15 mouse cellular contexts compared by ENCODE assay signal in the genomic region with DNA sequence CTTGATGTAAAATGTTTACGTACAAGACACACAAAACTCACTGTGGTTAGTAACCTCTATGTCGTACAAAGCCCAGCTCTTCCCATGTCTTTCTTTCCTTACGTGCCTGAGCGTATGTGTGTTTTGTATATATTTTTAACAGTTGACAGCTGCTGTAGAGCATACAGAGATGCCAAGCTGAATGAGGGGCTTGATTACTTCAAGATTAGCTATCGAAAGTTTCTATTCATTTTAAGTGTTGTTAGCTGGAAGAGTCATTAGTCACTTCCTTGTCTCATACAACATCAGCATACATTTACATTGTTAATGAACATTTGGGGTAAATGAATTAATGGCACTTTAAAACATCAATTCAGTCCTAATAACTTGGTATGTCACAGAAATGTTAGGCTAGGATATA.
DNase-seq lines count a peak whose midpoint lies in the region; ATAC-seq and TF ChIP-seq lines count a peak whose summit lies in the region.
"Had no signal": no experiment of that assay in that cellular context is flagged by ENCODE, and none has a peak within 500 bp of the region (broad histone marks: within the 10 kb centered on the region; RNA-seq: fewer than 3 reads in every experiment).

No protein-coding gene starts in this region.

- WGBS in forebrain, embryonic 14.5 days = 47% methylated on average over 5 of the region's 5 CpGs
- WGBS in forebrain, postnatal 0 days = 46% methylated on average over 5 of the region's 5 CpGs
- 47% methylated on average over 5 of the region's 5 CpGs for whole genome bisulfite sequencing in forebrain, embryonic 16.5 days
- WGBS in forebrain, embryonic 10.5 days = 92% methylated on average over 5 of the region's 5 CpGs

- no peak overlapping the region for H3K4me3 ChIP-seq in forebrain, embryonic 14.5 days (ENCODE audit: low read depth, low read length)
- no peak overlapping the region for H3K4me3 ChIP-seq in forebrain, postnatal 0 days (ENCODE audit: low read depth, low read length)
- H3K4me3 ChIP-seq in forebrain, embryonic 16.5 days (replicated peaks; ENCODE audit: low read length) = no peak overlapping the region
- no peak overlapping the region for H3K4me3 ChIP-seq in forebrain, embryonic 10.5 days
- H3K4me3 ChIP-seq: embryonic facial prominence, embryonic 10.5 days; embryonic facial prominence, embryonic 12.5 days had no signal

- H3K36me3 ChIP-seq in forebrain, embryonic 14.5 days (ENCODE audit: control insufficient read depth, insufficient read depth, low read length) = no peaks in the 10 kb centered on the region
- H3K36me3 ChIP-seq in forebrain, postnatal 0 days (ENCODE audit: insufficient read depth) = no peaks in the 10 kb centered on the region
- H3K36me3 ChIP-seq in forebrain, embryonic 16.5 days (ENCODE audit: control insufficient read depth, insufficient read depth) = no peaks in the 10 kb centered on the region
- no peaks in the 10 kb centered on the region for H3K36me3 ChIP-seq in forebrain, embryonic 10.5 days (replicated peaks)
- H3K36me3 ChIP-seq: embryonic facial prominence, embryonic 10.5 days; embryonic facial prominence, embryonic 12.5 days had no signal

- no peak overlapping the region for H3K27ac ChIP-seq in forebrain, embryonic 14.5 days (ENCODE audit: low read depth, low read length)
- H3K27ac ChIP-seq in forebrain, postnatal 0 days (ENCODE audit: low read depth, low read length) = no peak overlapping the region
- no peak overlapping the region for H3K27ac ChIP-seq in forebrain, embryonic 16.5 days (ENCODE audit: low read length)
- no peak overlapping the region for H3K27ac ChIP-seq in forebrain, embryonic 10.5 days
- H3K27ac ChIP-seq: embryonic facial prominence, embryonic 10.5 days; embryonic facial prominence, embryonic 12.5 days had no signal

- no peak for TF ChIP-seq CTCF in forebrain, postnatal 0 days (IDR thresholded peaks at IDR 0.05; ENCODE audit: low read depth)

- DNase-seq in forebrain, embryonic 14.5 days (ENCODE audit: low spot score) = peak; percentile 58
- DNase-seq in forebrain, postnatal 0 days = no peak
- DNase-seq in forebrain, embryonic 10.5 days (ENCODE audit: extremely low spot score, low spot score) = no peak
- DNase-seq in kidney, adult 8-10 months = no peak
- DNase-seq: adrenal gland, adult 2 months; adrenal gland, postnatal 10 days; adrenal gland, postnatal 25 days; cerebellum, adult 11-12 months; cerebellum, adult 2 months; cerebellum, adult 9-10 months; cerebellum, postnatal 10 days; cerebellum, postnatal 25 days had no signal

- no peaks in the 10 kb centered on the region for H3K4me1 ChIP-seq in forebrain, embryonic 14.5 days (ENCODE audit: control insufficient read depth, insufficient read depth, low read length)
- no peaks in the 10 kb centered on the region; the same call in 1 of the 2 replicates for H3K4me1 ChIP-seq in forebrain, postnatal 0 days (ENCODE audit: insufficient read depth)
- H3K4me1 ChIP-seq in forebrain, embryonic 16.5 days (replicated peaks; ENCODE audit: control insufficient read depth, insufficient read depth, low read length) = peaks cover 2% of the 10 kb centered on the region; the same call in 1 of the 2 replicates
- H3K4me1 ChIP-seq in forebrain, embryonic 10.5 days = no peaks in the 10 kb centered on the region
- H3K4me1 ChIP-seq: embryonic facial prominence, embryonic 10.5 days; embryonic facial prominence, embryonic 12.5 days had no signal

- peak; percentile 79 for ATAC-seq in forebrain, embryonic 14.5 days
- ATAC-seq in forebrain, postnatal 0 days = no peak
- peak; percentile 59 for ATAC-seq in forebrain, embryonic 16.5 days

- H3K4me2 ChIP-seq in forebrain, embryonic 14.5 days (ENCODE audit: low read length) = no peak overlapping the region
- no peak overlapping the region for H3K4me2 ChIP-seq in forebrain, postnatal 0 days (ENCODE audit: low read depth)
- H3K4me2 ChIP-seq in forebrain, embryonic 16.5 days (ENCODE audit: low read length) = no peak overlapping the region
- H3K4me2 ChIP-seq: embryonic facial prominence, embryonic 12.5 days had no signal

- H3K9ac ChIP-seq in forebrain, embryonic 14.5 days (ENCODE audit: low read length) = no peak overlapping the region
- H3K9ac ChIP-seq in forebrain, postnatal 0 days = no peak overlapping the region
- no peak overlapping the region for H3K9ac ChIP-seq in forebrain, embryonic 16.5 days (replicated peaks; ENCODE audit: low read depth, low read length)
- H3K9ac ChIP-seq: embryonic facial prominence, embryonic 12.5 days had no signal

- no peaks in the 10 kb centered on the region for H3K9me3 ChIP-seq in forebrain, embryonic 14.5 days (replicated peaks; ENCODE audit: control insufficient read depth, low read length)
- H3K9me3 ChIP-seq in forebrain, postnatal 0 days (ENCODE audit: low read length) = no peaks in the 10 kb centered on the region
- H3K9me3 ChIP-seq in forebrain, embryonic 16.5 days (ENCODE audit: control insufficient read depth, low read length) = no peaks in the 10 kb centered on the region
- H3K9me3 ChIP-seq in forebrain, embryonic 10.5 days = no peaks in the 10 kb centered on the region
- H3K9me3 ChIP-seq: embryonic facial prominence, embryonic 10.5 days; embryonic facial prominence, embryonic 12.5 days had no signal

- H3K27me3 ChIP-seq in forebrain, embryonic 14.5 days (replicated peaks; ENCODE audit: control insufficient read depth, insufficient read depth, low read length) = no peaks in the 10 kb centered on the region
- H3K27me3 ChIP-seq in forebrain, postnatal 0 days (ENCODE audit: insufficient read depth, low read length) = no peaks in the 10 kb centered on the region
- no peaks in the 10 kb centered on the region for H3K27me3 ChIP-seq in forebrain, embryonic 16.5 days (replicated peaks; ENCODE audit: control insufficient read depth, insufficient read depth, low read length)
- no peaks in the 10 kb centered on the region for H3K27me3 ChIP-seq in forebrain, embryonic 10.5 days (ENCODE audit: poor library complexity, severe bottlenecking)
- H3K27me3 ChIP-seq: embryonic facial prominence, embryonic 12.5 days had no signal
